Mouse (Mus musculus) lung, adult 2 months (tissue): ENCODE measurements around the gene Fanci.

ENCODE experiments used
- CTCF ChIP-seq: fragments of 200-500 bp; IDR thresholded peaks from 2 replicates; pipeline ENCODE4 v1.5.1; 2011; ENCODE audit warnings: mild to moderate bottlenecking, low read length, control low read depth; ENCODE audit not compliant: insufficient read depth
- POLR2A ChIP-seq: fragments of 200-500 bp; IDR thresholded peaks from 2 replicates; pipeline ENCODE4 v1.6.1; 2011; ENCODE audit warnings: low read depth, mild to moderate bottlenecking, control low read depth, low read length, borderline replicate concordance; ENCODE audit errors: extremely low read depth

- TF ChIP-seq CTCF: no peak
- no peak for TF ChIP-seq POLR2A
Observed at GRCm38 (mm10) chr7:79461721-79462120, 70.0 kb downstream of the Fanci start.
